Mouse (Mus musculus) lung, postnatal 0 days (tissue): ENCODE measurements at regions not wholly inside any gene's neighbourhood (a gene's known extent, or its start where the extent isn't known, plus 50 kb on each side); places are given as distances from the start of the nearest gene placed in this dataset.
A peak's percentile ranks its signal among the peaks of the same experiment; 100 is the strongest.

Experiments
- ATAC-seq: fragments of 200-750 bp; cut with Nextera tagmentation; 2 replicates; pipeline ENCODE4 v1.8.0; 2017; ENCODE audit warnings: moderate library complexity
- DNase-seq: peaks from one replicate; pipeline ENCODE4 v3.0.0-alpha.2; 2016; ENCODE audit warnings: low spot score
- H3K27ac ChIP-seq: fragments of 300-500 bp; sonication (generic); 2 replicates; pipeline ENCODE4 v1.5.1; 2014; ENCODE audit warnings: antibody characterized with exemption, mild to moderate bottlenecking, low read length, mixed read lengths
- H3K27me3 ChIP-seq: fragments of 300-500 bp; sonication (generic); replicated peaks from 2 replicates; pipeline ENCODE4 v1.6.1; 2014; ENCODE audit warnings: low read length, mixed read lengths; ENCODE audit not compliant: insufficient read depth
- H3K36me3 ChIP-seq: fragments of 300-500 bp; sonication (generic); 2 replicates; pipeline ENCODE4 v1.6.1; 2014; ENCODE audit warnings: low read length, mixed read lengths; ENCODE audit not compliant: insufficient read depth
- H3K4me1 ChIP-seq: fragments of 300-500 bp; sonication (generic); 2 replicates; pipeline ENCODE4 v1.6.1; 2014; ENCODE audit warnings: antibody characterized with exemption, low read depth, low read length, mixed read lengths; ENCODE audit not compliant: insufficient read depth
- H3K4me2 ChIP-seq: fragments of 300-500 bp; sonication (generic); replicated peaks from 2 replicates; pipeline ENCODE4 v1.6.1; 2014; ENCODE audit warnings: low read depth, mild to moderate bottlenecking, low read length, moderate library complexity, mixed read lengths
- H3K4me3 ChIP-seq: fragments of 300-500 bp; sonication (generic); 2 replicates; pipeline ENCODE4 v1.5.1; 2014; ENCODE audit warnings: low read depth, low read length
- H3K9ac ChIP-seq: fragments of 300-500 bp; sonication (generic); replicated peaks from 2 replicates; pipeline ENCODE4 v1.6.1; 2014; ENCODE audit warnings: low read depth, mild to moderate bottlenecking
- H3K9me3 ChIP-seq: fragments of 300-500 bp; sonication (generic); 2 replicates; pipeline ENCODE4 v1.6.1; 2016; ENCODE audit warnings: low read length, mixed read lengths
- CTCF ChIP-seq: IDR thresholded peaks from 2 replicates; pipeline ENCODE4 v1.5.1; 2016; ENCODE audit warnings: antibody characterized with exemption, mild to moderate bottlenecking
- EP300 ChIP-seq: IDR thresholded peaks from 2 replicates; pipeline ENCODE4 v1.6.1; 2016; ENCODE audit warnings: antibody characterized with exemption, mild to moderate bottlenecking, control low read depth
- WGBS: fragments of 180-500 bp; shearing (Covaris S2); extraction: QIAGEN DNeasy Blood & Tissue Kit; methylation state at CpG from one replicate; pipeline ENCODE4 v1.1.7; 2014; 5-methylcytosine and 5-hydroxymethylcytosine counted together

GRCm38 (mm10) chr17:47195981-47196380 is 172.7 kb upstream of the Mrps10 start:
- no peak overlapping the region for H3K9ac ChIP-seq
- peak; percentile 32; the same call in 1 of the 2 replicates for ATAC-seq
- no peaks in the 10 kb centered on the region for H3K27me3 ChIP-seq
- no peak for DNase-seq
- no peaks in the 10 kb centered on the region for H3K9me3 ChIP-seq
- H3K4me1 ChIP-seq = peaks cover 6% of the 10 kb centered on the region; the same call in 1 of the 2 replicates
- no peak overlapping the region for H3K4me3 ChIP-seq
- 55% methylated on average over 7 of the region's 7 CpGs for WGBS
- no peaks in the 10 kb centered on the region for H3K36me3 ChIP-seq
- H3K4me2 ChIP-seq = no peak overlapping the region
- no peak overlapping the region for H3K27ac ChIP-seq
- TF ChIP-seq EP300 (no peak), CTCF (no peak)

- H3K9me3 ChIP-seq = no peaks in the 10 kb centered on the region
- no peak overlapping the region for H3K9ac ChIP-seq
- TF ChIP-seq CTCF (no peak), EP300 (no peak)
- no peak overlapping the region for H3K4me2 ChIP-seq
- no peaks in the 10 kb centered on the region for H3K36me3 ChIP-seq
- no peak overlapping the region for H3K27ac ChIP-seq
- peaks cover 6% of the 10 kb centered on the region; the same call in 1 of the 2 replicates for H3K4me1 ChIP-seq
- H3K27me3 ChIP-seq = no peaks in the 10 kb centered on the region
- DNase-seq (no peak), ATAC-seq (no peak)
- no peak overlapping the region for H3K4me3 ChIP-seq
- 90% methylated on average over 14 of the region's 14 CpGs for WGBS
Measured at GRCm38 (mm10) chr17:47194463-47195012, 174.1 kb upstream of the Mrps10 start.

- no peak for DNase-seq
- Histone ChIP-seq H3K27ac (no peak overlapping the region), H3K4me1 (no peaks in the 10 kb centered on the region), H3K27me3 (no peaks in the 10 kb centered on the region), H3K36me3 (no peaks in the 10 kb centered on the region), H3K9me3 (no peaks in the 10 kb centered on the region), H3K4me3 (no peak overlapping the region), H3K4me2 (no peak overlapping the region), H3K9ac (no peak overlapping the region)
- no peak for ATAC-seq
- TF ChIP-seq EP300 = no peak
- no peak for TF ChIP-seq CTCF
- WGBS = 90% methylated on average over 3 of the region's 3 CpGs
Measured at GRCm38 (mm10) chr17:47191416-47191815, 177.3 kb upstream of the Mrps10 start.

GRCm38 (mm10) chr17:47189770-47190169 is 178.9 kb upstream of the Mrps10 start:
- Histone ChIP-seq H3K4me2 (no peak overlapping the region), H3K36me3 (no peaks in the 10 kb centered on the region), H3K4me1 (no peaks in the 10 kb centered on the region; the same call in 1 of the 2 replicates), H3K27ac (no peak overlapping the region), H3K9me3 (no peaks in the 10 kb centered on the region), H3K4me3 (no peak overlapping the region), H3K27me3 (no peaks in the 10 kb centered on the region), H3K9ac (no peak overlapping the region)
- 84% methylated on average over 7 of the region's 7 CpGs for WGBS
- TF ChIP-seq CTCF (no peak), EP300 (no peak)
- no peak for ATAC-seq
- no peak for DNase-seq

- 36% methylated on average over 6 of the region's 6 CpGs for WGBS
- Histone ChIP-seq H3K4me3 (no peak overlapping the region), H3K27ac (peak overlapping the region; percentile 43), H3K27me3 (no peaks in the 10 kb centered on the region), H3K9me3 (no peaks in the 10 kb centered on the region), H3K36me3 (no peaks in the 10 kb centered on the region), H3K4me1 (peaks cover 26% of the 10 kb centered on the region), H3K9ac (no peak overlapping the region), H3K4me2 (no peak overlapping the region; the same call in 1 of the 2 replicates)
- ATAC-seq (peak; percentile 82), DNase-seq (peak; percentile 94)
- TF ChIP-seq EP300 (peak; percentile 85), CTCF (no peak)
Measured at GRCm38 (mm10) chr17:47184148-47184547, 173.8 kb upstream of the Ubr2 start.

- TF ChIP-seq EP300 = peak; percentile 76
- peak; percentile 11; the same call in 1 of the 2 replicates for TF ChIP-seq CTCF
- 29% methylated on average over 6 of the region's 6 CpGs for WGBS
- no peak overlapping the region for H3K9ac ChIP-seq
- DNase-seq (peak; percentile 79), ATAC-seq (peak; percentile 74)
- H3K27ac ChIP-seq = peak overlapping the region; percentile 85
- no peaks in the 10 kb centered on the region for H3K36me3 ChIP-seq
- no peaks in the 10 kb centered on the region for H3K9me3 ChIP-seq
- H3K4me1 ChIP-seq = peaks cover 32% of the 10 kb centered on the region
- H3K4me3 ChIP-seq = no peak overlapping the region
- no peaks in the 10 kb centered on the region for H3K27me3 ChIP-seq
- no peak overlapping the region for H3K4me2 ChIP-seq
Measured at GRCm38 (mm10) chr17:47182118-47182517, 171.8 kb upstream of the Ubr2 start.

- Histone ChIP-seq H3K27ac (peak overlapping the region; percentile 82), H3K9me3 (no peaks in the 10 kb centered on the region), H3K4me1 (peaks cover 36% of the 10 kb centered on the region), H3K4me2 (no peak overlapping the region; the same call in 1 of the 2 replicates), H3K9ac (no peak overlapping the region), H3K36me3 (no peaks in the 10 kb centered on the region), H3K27me3 (no peaks in the 10 kb centered on the region), H3K4me3 (no peak overlapping the region)
- 39% methylated on average over 5 of the region's 5 CpGs for WGBS
- no peak for TF ChIP-seq CTCF
- no peak for TF ChIP-seq EP300
- DNase-seq (peak; percentile 73), ATAC-seq (0 out of 2 replicates have a peak, but pooled peaks have one; percentile 16)
Measured at GRCm38 (mm10) chr17:47179410-47179809, 169.1 kb upstream of the Ubr2 start.
